Mouse (Mus musculus) ES-E14 (cell line): Measurements from ENCODE around the gene Sh3glb2. TPM values are rescaled to one million over a fixed set of nuclear protein-coding genes. Genes with fewer than 3 reads are reported as not detected.

Experiments used
- DNase-seq: peaks from one replicate; pipeline ENCODE4 v3.0.0-alpha.2; 2013; ENCODE audit warnings: low read depth, low spot score
- H3K27ac ChIP-seq: 2 replicates; pipeline ENCODE4 v1.5.1; 2012; ENCODE audit warnings: low read depth, mild to moderate bottlenecking, low read length, moderate library complexity, mixed read lengths; ENCODE audit not compliant: poor library complexity, insufficient read depth, severe bottlenecking
- H3K36me3 ChIP-seq: 2 replicates; pipeline ENCODE4 v1.6.1; 2012; ENCODE audit warnings: mild to moderate bottlenecking, low read length, moderate library complexity, mixed read lengths; ENCODE audit not compliant: control insufficient read depth, poor library complexity, insufficient read depth, severe bottlenecking
- H3K4me1 ChIP-seq, 2 experiments: fragments of 150-350 bp in 1 of 2; sonication (generic) in 1 of 2; 2 replicates each; pipeline ENCODE4 v1.6.1; 2012; ENCODE audit warnings: low read length in 2 of 2, mild to moderate bottlenecking in 1 of 2, mixed read lengths in 1 of 2; ENCODE audit not compliant: control insufficient read depth in 2 of 2, insufficient read depth in 2 of 2, poor library complexity in 1 of 2
- H3K4me3 ChIP-seq, 2 experiments: fragments of 150-350 bp in 1 of 2; sonication (generic) in 1 of 2; 2 replicates each; pipeline ENCODE4 v1.5.1; 2012; ENCODE audit warnings: low read length in 2 of 2, low read depth in 1 of 2, mild to moderate bottlenecking in 1 of 2, mixed read lengths in 1 of 2; ENCODE audit not compliant: insufficient read depth in 1 of 2, poor library complexity in 1 of 2, severe bottlenecking in 1 of 2
- H3K9ac ChIP-seq: 2 replicates; pipeline ENCODE4 v1.6.1; 2012; ENCODE audit warnings: low read depth, mild to moderate bottlenecking, low read length, mixed read lengths; ENCODE audit not compliant: poor library complexity, insufficient read depth, severe bottlenecking
- H3K9me3 ChIP-seq: fragments of 150-350 bp; sonication (generic); 2 replicates; pipeline ENCODE4 v1.6.1; 2012; ENCODE audit warnings: low read depth, mild to moderate bottlenecking, low read length; ENCODE audit not compliant: control insufficient read depth, insufficient read depth
- CHD2 ChIP-seq: IDR thresholded peaks from 2 replicates; pipeline ENCODE4 v1.6.1; 2014; ENCODE audit warnings: mild to moderate bottlenecking, low read depth, low read length, inconsistent platforms
- HCFC1 ChIP-seq: IDR thresholded peaks from 2 replicates; pipeline ENCODE4 v1.6.1; 2012; ENCODE audit warnings: low read length, inconsistent platforms, borderline replicate concordance; ENCODE audit not compliant: insufficient read depth
- MAFK ChIP-seq: IDR thresholded peaks from 2 replicates; pipeline ENCODE4 v1.6.1; 2014; ENCODE audit warnings: mild to moderate bottlenecking, low read depth, low read length, inconsistent platforms; ENCODE audit not compliant: insufficient read depth
- ZC3H11A ChIP-seq: IDR thresholded peaks from 2 replicates; pipeline ENCODE4 v1.6.1; 2012; ENCODE audit warnings: low read depth, mild to moderate bottlenecking, inconsistent platforms, low read length, borderline replicate concordance
- ZNF384 ChIP-seq: IDR thresholded peaks from 2 replicates; pipeline ENCODE4 v1.6.1; 2012; ENCODE audit warnings: low read depth, low read length, inconsistent platforms
- in situ Hi-C, 2 experiments: fragments of 600-800 bp; cut with MboI; formaldehyde crosslinking; loops; one replicate each; pipeline ENCODE4 v1.15.1; 2025; ENCODE audit warnings: low sequenced_read_pairs in 2 of 2, inconsistent platforms in 1 of 2; ENCODE audit not compliant: unreplicated experiment in 2 of 2
- total RNA-seq: library from RNA; depleted of rRNA; stranded (reverse); fragments of 300-350 nt; gene quantifications from 2 replicates; pipeline ENCODE4 v1.2.3, GENCODE M21; 2012

The Sh3glb2 gene
- total RNA-seq, 1 experiment = 64.8 TPM

GRCm38 (mm10) chr2:30342544-30342943 lies 16.6 kb downstream of the Sh3glb2 start:
- H3K9ac ChIP-seq = no peak overlapping the region
- no peak overlapping the region for H3K27ac ChIP-seq
- in situ Hi-C loops = no loop called here
- H3K4me3 ChIP-seq = no peak overlapping the region
- H3K4me1 ChIP-seq = no peaks in the 10 kb centered on the region
- peaks cover 86% of the 10 kb centered on the region for H3K36me3 ChIP-seq
- TF ChIP-seq MAFK (no peak), HCFC1 (no peak), CHD2 (no peak), ZC3H11A (no peak), ZNF384 (no peak)
- no peak for DNase-seq
- no peaks in the 10 kb centered on the region for H3K9me3 ChIP-seq

- Histone ChIP-seq H3K4me3 (no peak overlapping the region), H3K27ac (no peak overlapping the region), H3K4me1 (no peaks in the 10 kb centered on the region), H3K9ac (no peak overlapping the region), H3K36me3 (peaks cover 89% of the 10 kb centered on the region), H3K9me3 (no peaks in the 10 kb centered on the region)
- in situ Hi-C loops = no loop called here
- DNase-seq = no peak
- TF ChIP-seq MAFK (no peak), HCFC1 (no peak), CHD2 (no peak), ZNF384 (no peak)
Measured at GRCm38 (mm10) chr2:30342061-30342460, 17.1 kb downstream of the Sh3glb2 start.

- no peak overlapping the region; the same call in 1 of the 2 replicates for H3K27ac ChIP-seq
- peaks cover 83% of the 10 kb centered on the region for H3K36me3 ChIP-seq
- DNase-seq = no peak
- in situ Hi-C loops = no loop called here
- peaks cover 4 to 21% of the 10 kb centered on the region in 2 experiments for H3K4me1 ChIP-seq
- no peak overlapping the region for H3K9ac ChIP-seq
- no peak overlapping the region for H3K4me3 ChIP-seq
- TF ChIP-seq ZC3H11A (no peak), MAFK (no peak), HCFC1 (no peak), CHD2 (no peak), ZNF384 (no peak)
- H3K9me3 ChIP-seq = no peaks in the 10 kb centered on the region
Measured at GRCm38 (mm10) chr2:30337179-30337578, 22.0 kb downstream of the Sh3glb2 start.

- TF ChIP-seq HCFC1 (no peak), CHD2 (no peak), ZC3H11A (no peak), MAFK (no peak), ZNF384 (no peak)
- no peaks in the 10 kb centered on the region for H3K9me3 ChIP-seq
- H3K36me3 ChIP-seq = peaks cover 80% of the 10 kb centered on the region
- in situ Hi-C loops = no loop called here
- DNase-seq = peak; percentile 44
- no peak overlapping the region for H3K9ac ChIP-seq
- no peak overlapping the region for H3K4me3 ChIP-seq
- H3K27ac ChIP-seq = no peak overlapping the region
- peaks cover 4 to 21% of the 10 kb centered on the region in 2 experiments for H3K4me1 ChIP-seq
Measured at GRCm38 (mm10) chr2:30336174-30336915, 22.8 kb downstream of the Sh3glb2 start.

GRCm38 (mm10) chr2:30335324-30335723 lies 23.8 kb downstream of the Sh3glb2 start:
- Histone ChIP-seq H3K9ac (no peak overlapping the region), H3K4me3 (no peak overlapping the region), H3K36me3 (peaks cover 81% of the 10 kb centered on the region), H3K9me3 (no peaks in the 10 kb centered on the region), H3K4me1 (peaks cover 4 to 21% of the 10 kb centered on the region in 2 experiments), H3K27ac (peak overlapping the region; percentile 21; the same call in 1 of the 2 replicates)
- in situ Hi-C loops = no loop called here
- TF ChIP-seq ZC3H11A (no peak), ZNF384 (no peak), CHD2 (no peak), HCFC1 (no peak), MAFK (no peak)
- peak; percentile 85 for DNase-seq
